Mouse (Mus musculus) frontal cortex, postnatal 36 days (tissue): ENCODE data around the gene Itga1.

Experiments
- DNase-seq, 2 experiments: peaks; one replicate each; pipeline ENCODE4 v3.0.0; 2022; ENCODE audit warnings: low spot score in 2 of 2

Itga1 gene

DNA sequence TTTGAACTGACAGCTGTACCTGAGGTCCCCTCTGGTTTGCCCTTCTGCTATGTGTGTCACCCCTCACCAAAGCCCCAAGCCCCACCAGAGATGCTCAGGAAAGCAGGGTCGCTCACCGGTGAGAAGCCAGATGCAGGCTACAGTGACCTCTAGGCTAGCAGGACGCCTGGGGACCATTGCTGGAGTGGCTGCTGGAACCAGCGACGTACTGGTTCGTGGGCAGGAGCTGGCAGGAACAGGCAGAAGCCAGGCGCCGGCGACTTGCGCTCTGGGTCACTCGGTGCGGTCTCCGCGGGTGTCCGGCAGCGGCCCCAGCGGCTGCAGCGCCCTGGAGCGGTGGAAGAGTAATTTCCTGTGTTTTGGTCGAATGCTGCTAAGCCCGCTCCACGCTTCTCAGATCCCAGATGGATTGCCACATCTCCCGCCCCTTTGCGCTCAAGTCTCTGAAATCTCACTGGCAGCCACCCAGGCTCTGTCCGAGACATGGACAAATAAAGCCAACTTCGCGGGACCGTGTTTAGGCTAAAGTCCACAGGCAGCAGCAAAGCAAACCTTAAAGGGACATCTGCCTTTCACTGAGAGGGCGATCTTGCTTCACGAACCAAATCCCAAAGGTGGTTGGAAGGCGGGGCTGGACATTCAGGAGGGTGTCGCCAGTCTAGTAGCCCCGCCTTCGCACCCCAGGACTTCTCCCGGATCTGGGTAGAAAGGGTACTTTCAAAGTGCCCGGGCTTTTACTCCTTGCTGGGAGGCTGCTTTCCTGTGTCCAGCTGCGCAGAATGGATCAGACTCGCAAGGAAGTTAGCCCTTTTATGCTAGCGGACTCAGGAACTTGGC, at the start of gene Itga1, which contains the start of gene Gm49395:
Gene Itga1, minus strand, starts transcription at position 610 of the 837 bp plus-strand sequence.
Gene Gm49395, minus strand, starts transcription at position 567 of the 837 bp plus-strand sequence.
- peak; percentile 13 to 30 for DNase-seq

DNA sequence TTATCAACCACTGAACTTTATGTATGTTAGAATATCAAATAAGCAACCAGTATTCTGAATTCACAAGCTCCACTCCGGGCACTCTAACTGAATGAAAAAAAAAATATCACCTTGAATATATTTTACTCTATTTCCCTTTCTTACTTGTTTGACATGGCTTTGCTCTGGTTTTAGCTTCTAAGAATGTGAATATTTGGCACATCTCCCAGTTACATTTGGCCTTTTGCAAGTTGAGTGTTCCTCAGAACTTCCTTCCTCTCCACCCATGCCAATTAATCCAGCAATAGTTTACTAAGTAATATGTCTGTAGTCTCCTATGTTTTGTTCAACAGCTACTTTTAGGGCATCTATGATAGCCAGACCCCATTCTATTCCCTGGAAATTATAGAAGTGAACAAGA, 48.8 kb upstream of the Itga1 start:
- DNase-seq, result no peak

DNA sequence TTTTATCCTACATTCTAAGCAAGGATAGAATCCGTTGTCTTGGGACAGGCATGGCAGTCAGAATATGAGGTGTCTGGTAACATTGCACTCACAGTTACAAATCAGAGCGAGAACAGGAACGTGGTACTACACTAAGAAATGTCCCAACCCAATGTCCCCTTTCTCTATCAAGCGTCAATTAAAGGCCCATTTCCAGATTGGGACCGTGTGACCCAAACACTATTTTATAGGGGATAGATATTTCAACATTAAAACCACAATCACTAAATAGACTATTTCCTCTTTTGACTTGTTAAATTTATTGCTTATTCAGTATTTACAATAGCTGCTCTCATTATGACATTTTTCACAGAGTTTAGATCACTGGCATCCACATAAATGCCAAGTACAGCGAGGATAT, 48.1 kb upstream of the Itga1 start:
- DNase-seq, result no peak

DNA sequence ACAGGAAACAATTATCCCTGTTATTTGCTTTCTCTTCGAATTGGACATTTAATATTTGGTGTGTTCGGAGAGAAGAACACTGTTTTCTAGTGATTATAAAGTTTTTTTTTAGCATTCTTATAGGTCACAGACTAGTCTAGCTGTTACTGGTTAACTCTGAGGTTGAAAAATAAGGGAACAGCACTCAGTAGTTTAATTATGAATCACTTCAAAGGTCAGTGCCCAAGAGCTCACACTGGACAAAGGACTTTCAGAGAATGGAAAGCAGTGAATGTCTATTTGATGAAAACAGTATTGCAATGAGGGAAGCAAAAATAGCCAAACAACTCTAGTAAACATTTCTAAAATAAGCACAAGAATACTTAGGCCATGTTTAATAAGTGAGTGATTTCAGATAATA, 41.8 kb upstream of the Itga1 start:
- no peak for DNase-seq

DNA sequence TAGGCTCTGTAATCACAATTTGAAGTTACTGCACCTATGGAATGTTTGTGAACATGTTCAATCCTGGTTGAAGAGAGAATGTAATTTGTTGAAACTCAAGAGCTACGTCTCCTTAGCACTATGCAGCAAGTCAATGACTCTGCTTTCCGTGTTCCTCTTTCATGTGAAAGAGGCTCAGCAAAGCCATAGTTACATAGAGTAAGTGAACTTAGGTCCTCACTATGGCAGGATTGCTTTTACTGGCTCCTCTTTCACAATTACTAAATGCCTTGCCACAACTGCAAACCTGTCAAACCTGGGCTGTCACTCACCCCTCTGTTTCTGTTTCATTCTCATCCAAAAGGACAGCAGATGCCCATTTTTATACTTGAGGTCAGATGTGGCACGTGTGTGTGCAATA, 40.3 kb upstream of the Itga1 start:
- DNase-seq, result no peak

DNA sequence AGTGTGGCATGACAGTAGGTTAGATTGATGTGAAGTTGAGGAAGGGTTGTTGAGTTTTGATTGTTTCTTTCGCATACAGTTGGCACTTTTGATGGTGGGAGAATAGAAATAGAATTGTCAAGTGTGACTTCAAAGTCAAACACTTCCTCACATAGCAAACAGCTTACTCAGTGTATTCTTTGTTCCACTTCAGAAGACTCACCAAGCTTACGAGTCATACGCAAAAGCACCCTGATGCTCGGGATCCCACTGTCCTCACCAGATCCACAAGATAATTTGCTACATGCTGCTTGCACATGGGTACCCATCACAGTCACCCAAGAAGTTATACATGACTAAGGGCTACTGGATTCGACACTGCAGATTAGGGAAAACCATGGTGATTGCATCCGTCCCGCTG, 36.7 kb upstream of the Itga1 start:
- no peak for DNase-seq

DNA sequence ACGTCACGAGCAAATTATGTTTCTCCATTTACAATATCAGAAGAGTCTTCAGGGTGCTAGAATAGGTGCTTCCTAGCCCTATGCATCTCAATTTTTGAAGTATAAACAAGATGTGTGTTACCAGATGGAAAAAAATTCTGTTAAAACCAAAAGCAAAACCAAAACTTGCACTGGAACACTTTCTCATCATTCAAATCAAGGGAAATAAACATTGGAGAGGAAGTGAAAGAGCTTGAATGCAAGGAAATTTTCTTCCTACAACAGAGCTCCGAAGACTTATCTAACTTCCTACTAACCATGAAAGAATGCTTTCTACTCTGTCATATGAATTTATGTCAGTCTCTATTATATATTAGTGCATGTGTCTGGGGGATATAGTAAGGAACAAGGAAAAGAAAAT, 35.0 kb upstream of the Itga1 start:
- no peak for DNase-seq

DNA sequence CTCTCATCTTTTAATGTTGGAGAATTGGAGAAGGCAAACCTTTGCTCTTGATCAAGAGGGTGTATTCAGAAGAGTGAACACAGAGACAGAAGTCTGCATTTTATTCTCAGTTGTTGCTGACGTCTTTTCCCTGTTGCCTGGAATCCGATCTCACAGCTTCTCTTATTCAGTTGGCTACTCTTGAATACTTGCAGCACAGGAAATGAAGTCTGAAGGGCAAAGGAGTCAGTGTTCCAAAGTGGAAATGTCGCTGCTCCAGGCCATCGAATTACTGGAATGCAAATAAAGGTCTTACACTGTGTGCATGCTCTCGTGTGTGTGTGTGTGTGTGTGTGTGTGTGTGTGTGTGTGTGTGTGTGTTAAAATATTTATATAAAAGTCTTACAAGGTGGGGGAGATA, 30.7 kb upstream of the Itga1 start:
- DNase-seq, result no peak

DNA sequence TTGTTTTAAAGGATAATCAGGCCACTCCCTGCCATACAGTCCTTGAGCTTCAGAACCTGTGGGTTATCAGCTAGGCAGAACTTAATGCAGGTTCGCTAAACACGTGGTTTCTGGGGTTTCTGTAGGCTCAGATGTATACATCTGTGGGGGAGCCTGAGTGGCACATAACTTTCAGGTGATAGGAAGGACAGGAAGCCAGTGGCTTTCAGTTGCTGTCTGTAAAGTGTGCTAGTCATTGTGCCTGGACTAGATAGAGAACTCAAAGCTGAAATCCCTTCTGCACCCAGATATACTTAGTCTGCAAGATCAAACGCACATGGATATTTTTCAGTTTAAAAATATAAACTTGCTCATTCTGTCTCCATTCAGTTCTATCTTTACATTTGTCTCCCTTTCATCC, 29.6 kb upstream of the Itga1 start:
- DNase-seq, result no peak

DNA sequence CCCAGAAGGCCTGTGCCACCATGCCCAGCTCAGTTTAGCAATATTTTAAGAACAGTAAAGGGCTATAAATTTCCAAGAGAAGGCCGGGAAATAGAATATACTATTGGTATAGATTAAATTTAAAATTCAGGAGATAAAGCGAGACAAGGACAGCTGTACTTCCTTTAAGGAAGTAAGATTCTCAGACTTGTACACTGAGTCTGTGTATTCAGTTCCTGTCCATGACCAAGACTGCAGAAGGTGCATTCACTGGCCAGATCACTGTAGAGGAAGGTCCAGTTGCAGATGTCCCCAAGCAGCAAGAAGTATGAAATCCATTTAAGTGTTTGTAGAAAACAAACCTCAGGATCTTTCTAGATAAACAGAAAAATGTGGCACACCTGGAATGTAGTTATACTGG, 28.3 kb upstream of the Itga1 start:
- DNase-seq, result no peak

DNA sequence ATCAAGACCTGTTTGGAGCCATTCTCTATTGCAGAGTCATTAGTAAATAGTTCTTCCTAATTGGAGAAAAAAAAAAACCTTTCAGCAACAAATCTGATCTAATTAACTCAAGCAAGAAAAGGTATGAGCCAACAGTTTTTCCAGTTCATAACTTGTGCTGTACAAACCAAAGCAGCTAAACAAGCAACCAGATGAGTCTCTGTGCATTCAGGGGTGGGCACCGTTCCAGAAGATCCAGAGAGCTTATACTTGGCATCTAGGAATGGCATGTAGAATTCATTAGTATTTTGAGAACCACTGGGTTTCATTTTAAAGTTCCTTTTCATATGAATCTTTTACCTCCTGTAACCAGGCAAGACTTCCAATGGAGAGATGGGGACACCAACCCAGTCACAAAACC, 26.1 kb upstream of the Itga1 start:
- no peak for DNase-seq

DNA sequence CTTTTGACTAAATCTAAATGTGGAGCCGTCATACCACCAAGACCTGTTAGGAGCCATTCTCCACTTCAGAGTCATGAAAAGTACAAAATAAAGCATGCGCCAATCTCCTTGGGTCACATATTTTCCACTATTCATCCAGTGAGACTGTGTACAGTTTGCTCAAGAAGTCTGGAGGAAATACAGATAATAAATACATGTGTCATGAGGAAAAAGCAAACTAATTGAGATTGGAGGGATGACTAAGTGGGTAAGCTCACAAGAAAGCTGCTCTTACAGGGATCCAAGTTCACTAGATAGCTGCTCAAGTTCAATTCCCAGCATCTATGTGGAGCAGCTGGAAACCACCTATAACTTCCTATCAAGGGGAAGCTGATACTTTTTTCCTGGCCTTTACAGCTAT, 24.8 kb upstream of the Itga1 start:
- no peak for DNase-seq

DNA sequence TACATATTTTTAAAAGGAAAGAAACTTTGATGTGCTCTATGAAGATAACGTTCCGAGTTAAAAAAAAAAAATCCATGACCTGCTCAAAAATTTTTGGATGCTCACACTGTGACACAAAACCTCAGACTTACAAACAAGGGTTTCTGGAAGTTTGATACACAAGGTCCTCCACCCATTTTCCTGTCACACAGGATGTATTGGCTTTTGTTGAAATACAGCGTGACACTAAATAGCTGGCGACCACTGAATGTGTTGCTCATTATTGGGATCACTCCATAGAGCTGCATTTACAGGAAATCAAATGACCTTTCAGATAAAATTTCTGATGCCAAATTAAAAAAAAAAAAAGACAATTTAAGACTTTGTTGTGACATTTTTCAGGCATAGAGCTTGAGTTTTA, 23.4 kb upstream of the Itga1 start:
- DNase-seq, result no peak

DNA sequence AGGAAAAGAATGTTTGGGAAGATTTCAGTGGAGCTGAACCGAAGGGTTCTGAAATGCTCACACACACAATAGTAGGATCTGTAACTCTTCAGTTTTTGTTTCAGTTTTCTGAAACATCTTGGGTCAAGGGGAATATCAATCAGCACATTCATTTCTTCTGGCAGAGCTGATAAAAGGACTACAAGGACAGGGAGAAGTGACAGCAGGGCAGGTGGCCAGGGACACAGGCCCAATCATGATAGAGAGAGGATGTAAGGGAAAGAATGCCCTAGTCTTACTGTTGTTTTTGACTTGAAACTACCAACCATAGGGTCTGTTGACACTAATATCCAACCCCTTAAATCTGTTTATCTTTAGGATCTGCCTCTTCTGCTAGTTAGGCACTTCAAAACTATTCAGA, 22.8 kb upstream of the Itga1 start:
- DNase-seq, result no peak

DNA sequence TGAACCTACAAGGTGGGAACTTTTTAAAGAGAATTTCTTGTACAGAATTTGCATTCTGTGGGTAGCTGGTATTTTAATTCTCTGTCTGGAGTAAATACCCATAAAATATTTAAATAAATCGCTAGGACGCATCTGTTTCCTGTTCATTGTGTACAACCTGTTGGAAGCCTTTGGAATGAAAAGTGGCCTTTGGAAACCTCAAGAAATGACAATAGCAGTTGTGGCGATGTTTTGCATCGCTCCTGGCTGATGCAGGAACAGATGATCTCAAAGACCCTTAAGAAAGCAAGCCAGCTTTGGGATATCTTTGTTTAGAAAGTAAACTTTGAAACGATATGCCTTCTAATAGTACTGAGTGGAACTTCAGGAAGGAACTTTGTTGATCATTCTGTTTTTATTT, 17.0 kb upstream of the Itga1 start:
- no peak for DNase-seq

DNA sequence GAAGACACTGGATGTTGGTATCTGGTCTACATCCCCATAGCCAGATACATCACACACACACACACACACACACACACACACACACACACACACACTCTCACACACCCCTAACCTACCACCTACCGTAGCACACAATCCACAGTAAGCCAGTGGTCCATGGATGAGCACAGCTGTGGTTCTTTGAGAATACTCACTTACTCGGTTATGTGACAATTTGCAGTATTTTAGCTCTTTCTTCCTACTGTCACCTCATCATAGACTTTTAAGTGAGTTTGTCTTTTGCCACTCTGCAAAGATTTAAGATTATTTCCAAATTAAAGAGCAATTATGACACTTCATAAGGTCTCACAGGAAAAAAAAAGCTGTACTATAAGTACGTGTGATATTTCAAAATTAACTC, 16.4 kb upstream of the Itga1 start:
- no peak for DNase-seq

DNA sequence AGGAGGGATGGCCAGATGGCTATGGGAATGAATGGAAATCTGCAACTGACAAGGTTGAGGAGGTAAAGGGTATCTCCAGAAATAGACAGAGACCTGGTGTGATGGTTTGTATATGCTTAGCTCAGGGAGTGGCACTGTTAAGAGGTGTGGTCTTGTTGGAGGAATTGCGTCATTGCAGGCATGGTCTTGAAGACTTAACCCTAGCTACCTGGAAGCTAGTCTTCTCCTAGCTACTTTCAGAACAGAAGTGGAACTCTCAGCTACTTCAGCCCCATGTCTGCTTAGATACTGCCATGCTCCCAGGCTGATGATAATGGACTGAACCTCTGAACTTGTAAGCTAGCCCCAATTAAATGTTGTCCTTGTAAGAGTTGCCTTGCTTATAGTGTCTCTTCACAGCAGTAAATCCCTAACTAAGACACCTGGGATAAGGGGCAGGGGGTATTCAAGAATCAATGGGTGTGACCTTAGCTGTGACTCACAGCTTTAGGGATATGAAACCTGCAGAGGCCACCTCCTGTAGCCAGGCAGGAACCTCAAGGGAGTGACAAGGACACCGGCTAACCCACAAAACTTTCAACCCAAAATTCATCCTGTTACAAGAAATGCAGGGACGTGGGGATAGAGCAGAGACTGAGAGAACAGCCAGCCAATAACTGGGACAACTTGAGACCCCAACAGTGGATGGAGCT, 15.3 kb upstream of the Itga1 start:
- DNase-seq, result no peak

DNA sequence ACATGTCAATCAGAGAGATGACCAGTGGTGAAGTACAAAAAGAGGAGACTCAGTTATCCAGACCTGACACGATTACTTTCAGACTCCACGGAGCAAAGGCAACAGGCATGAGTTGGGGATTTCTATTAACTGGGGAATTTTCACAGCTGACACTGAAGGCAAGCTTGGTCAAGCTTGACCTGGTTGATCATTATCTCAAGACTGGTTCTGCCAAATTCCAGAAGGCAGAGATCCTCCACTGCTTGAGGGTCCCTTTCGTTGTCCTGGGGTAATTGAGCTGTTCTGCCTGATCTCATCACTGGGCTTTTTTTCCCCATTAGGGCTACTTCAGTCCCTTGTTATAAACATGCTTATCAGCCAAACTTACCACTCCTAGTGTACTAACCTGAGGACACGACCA, 7.9 kb upstream of the Itga1 start:
- DNase-seq, result no peak

DNA sequence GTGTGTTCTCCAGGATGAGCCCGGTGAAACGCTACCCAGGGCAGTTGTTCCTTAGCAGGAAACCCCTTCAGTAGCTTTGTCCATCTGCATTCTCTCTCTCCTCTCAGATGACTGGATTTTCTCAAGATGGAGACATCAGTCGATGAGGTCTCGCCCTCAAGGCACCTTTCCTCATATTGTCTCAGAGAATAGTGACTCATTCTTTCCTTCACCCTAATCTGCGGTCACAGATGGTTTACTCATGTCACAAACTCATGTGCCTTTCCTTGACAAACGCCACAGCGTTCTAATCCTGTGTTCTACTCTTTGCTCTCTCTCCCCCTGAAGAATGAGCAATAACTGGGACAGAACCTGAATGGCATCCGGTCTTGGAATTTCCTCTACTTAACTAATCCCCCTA, 5.7 kb upstream of the Itga1 start:
- no peak for DNase-seq

DNA sequence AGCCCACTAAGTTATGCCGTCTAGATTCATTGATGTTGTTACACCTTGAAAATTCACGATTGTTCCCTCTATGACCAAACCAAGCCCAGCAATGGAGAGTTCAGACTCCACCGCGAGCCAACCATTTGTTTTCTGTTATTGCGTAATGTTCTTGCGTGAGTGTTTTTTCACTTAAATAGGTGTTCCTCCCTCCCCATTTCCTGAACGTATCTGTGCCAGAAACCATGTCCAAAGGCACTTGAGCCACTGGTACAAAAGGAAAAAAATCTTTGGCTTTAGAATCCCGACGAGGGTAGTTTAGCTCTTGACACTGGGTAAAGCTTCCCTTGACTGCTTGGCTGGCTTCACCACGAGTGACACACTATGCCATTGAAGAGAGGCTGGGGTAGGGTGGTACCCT, 4.4 kb upstream of the Itga1 start:
- no peak for DNase-seq

DNA sequence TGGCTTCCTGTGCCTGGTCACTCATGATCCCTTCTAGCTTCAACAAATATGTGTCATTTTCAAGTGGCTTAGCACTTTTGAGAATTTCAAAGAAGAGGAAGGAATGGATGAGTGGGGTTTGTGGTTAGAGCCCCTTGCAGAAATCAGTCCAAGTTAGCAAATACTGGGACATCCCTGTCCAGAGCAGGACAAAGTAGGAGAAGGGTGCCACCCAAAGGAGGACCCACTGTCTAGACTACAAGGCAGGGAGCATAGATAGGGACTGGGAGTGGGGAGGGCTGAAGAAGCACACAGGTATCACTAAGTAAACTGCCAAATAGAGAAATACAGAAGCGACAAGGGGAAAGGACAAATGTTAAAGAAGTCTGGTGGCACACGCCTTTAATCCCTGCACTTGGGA, 990 bp upstream of the Itga1 start:
- no peak for DNase-seq

DNA sequence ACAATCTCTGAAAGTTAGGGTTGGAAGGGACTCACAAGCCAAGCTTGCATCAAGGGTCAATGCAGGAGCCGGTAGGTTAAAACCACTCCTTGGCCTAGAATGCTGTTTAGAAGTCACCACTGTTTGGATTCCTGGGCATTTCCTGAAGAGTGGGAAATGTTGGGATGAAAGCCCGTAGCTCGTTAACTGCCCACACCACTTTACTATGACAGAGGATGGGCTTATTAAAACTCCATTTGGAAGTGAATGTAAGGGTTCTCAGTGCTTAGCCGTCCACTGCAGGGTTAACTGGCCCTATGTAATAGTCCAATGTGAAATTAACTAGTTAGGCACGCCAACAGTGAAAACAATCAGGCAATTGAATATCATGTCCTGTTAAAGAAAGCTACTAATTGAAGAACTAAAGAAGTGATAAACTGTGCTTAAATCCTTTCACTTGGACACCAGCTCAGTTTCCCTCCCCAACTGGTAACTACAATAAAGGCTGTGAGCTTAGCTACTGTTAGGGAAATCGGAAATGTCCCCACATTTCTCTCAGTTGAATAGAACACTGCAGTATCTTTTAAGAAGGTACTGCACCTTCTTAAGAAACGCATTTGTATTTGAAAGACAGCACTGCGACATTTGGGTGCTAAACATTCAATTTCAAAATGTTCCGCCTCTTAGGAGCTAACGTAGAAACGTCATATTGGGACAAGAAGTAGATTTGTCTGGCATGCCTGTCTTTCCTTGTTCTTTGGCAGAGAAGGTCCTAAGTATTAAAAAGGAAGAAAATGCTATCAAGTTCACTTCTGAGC, 1.2 kb downstream of the Itga1 start:
- DNase-seq, result no peak

DNA sequence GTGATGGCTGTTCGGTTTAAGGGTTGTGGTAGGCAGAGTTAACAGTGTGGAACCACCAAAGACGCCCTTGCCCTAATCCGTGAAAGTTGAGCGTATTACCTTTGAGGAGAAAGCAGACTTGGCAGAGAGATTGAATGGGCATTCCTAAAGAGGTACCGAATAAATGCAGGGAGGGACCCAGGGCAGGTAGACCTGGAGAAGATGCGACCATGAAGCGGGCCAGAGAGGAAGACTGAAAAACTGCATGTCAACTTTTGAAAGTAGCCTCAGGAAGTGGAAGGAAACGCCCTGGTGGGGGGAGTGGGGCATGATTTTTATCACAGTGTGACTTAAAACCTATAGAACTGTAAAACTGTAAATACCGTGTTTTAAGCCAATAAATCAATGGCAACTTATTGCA, 2.4 kb downstream of the Itga1 start:
- DNase-seq, result no peak
